Mouse (Mus musculus) T-helper 17 cell (primary cell): ENCODE measurements around the gene Cx3cr1.

Source experiments
- in situ Hi-C, 2 experiments: fragments of 300-600 bp; cut with MboI, MseI; formaldehyde crosslinking; loops; 1 replicate in 1 of 2; 2 replicates in 1 of 2; pipeline ENCODE4 v1.15.1; 2025; ENCODE audit warnings: high pct_unique_total_duplicates in 2 of 2

Cx3cr1 gene

GRCm38 (mm10) chr9:120030421-120030820 is 39.3 kb downstream of the Cx3cr1 start:
- in situ Hi-C loops = no loop called here

DNA sequence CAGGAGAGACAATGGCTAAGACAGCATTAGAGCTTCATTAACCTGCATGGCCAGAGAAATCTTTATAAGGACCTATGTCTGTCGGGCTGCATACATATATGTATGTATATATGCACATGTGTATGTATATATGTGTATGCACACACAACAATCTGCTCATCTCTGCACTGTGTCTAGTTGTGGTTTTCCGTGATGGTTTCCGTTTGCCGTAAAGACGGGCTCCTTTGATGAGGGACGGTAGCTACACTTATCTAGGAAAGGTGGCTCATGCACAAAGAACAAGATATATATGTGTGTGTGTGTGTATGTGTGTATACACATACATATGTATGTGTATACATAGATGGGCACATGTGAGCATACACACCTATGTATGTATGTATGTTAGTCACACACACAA is 39.8 kb downstream of the Cx3cr1 start:
- in situ Hi-C loops = loop anchor here (5.0 to 10.0 kb wide), 5 partner anchors 42 to 305 kb away; partner anchors contain the start of gene Ccr8 (in 1 of the 2)

- in situ Hi-C loops = loop anchor here (5.0 to 10.0 kb wide), 5 partner anchors 45 to 307 kb away; partner anchors contain the start of gene Ccr8 (in 1 of the 2)
These were observed 42.1 kb downstream of the Cx3cr1 start for GRCm38 (mm10) chr9:120027401-120028151.

- in situ Hi-C loops = loop anchor here (5.0 to 10.0 kb wide), 5 partner anchors 48 to 310 kb away; partner anchors contain the start of gene Ccr8 (in 1 of the 2)
These were observed 45.1 kb downstream of the Cx3cr1 start for GRCm38 (mm10) chr9:120024625-120025024.

DNA sequence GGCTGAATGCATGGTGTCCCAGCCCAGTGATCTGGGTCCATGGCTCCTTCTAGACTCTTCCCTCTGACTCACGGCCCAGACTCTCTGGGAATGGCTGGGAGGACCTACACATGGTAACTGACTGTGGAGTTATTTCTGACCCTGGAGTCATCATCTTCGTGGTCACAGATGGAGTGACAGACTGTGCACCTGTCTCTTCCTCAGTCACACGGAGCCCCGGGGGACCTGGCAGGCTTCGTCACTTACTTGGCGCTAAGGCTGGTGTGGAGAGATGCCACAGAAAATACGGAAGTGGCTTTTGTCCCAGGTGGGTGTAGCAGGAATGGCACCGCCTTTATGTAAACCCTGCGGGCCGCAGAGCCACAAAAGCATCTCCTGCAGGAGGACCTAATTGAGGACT is 45.5 kb downstream of the Cx3cr1 start:
- in situ Hi-C loops = loop anchor here in 1 of 2 experiments (10.0 kb wide), 2 partner anchors 71 to 311 kb away; partner anchors contain the start of gene Ccr8

DNA sequence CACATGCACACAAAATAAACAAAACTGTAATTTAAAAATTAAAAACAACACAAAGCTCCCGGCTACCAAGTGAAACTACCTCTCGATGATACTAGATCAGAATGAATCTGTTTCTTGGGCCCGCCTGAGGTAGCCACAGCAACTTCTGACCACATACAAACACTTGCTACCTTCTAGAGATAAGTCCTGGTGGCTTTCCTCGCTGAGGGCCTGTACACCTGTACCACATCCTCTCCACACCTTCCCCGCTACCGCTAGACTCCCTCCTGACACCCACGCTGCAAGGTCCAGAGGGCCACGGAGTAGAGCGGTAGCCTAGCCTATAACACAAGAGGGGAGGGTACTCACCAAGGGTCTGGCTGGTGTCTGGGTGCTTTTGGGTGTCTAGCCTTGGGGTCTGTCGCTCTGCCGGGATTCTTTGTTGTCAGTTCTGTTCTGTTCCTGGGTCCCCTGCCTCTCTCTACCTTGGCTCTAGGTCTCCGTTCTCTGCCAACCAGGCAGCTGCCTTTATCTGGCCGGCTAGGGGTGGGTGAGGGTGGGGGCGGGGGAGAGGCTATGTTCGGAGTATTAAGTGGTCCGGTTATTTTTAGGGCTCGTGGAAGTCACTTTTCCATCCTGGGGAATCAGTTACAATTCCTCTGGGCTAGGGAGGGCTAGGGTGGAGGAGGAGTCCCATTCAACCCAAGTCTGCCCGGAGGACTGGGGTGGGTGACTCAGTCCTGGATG is 46.4 kb downstream of the Cx3cr1 start, which contains the start of gene Xirp1:
TSS of gene Xirp1 (minus strand) at position 513 of the 726 bp plus-strand sequence.
- in situ Hi-C loops = loop anchor here in 1 of 2 experiments (10.0 kb wide), 2 partner anchors 72 to 312 kb away; partner anchors contain the start of gene Ccr8

GRCm38 (mm10) chr9:120021164-120021563 is 48.5 kb downstream of the Cx3cr1 start:
- in situ Hi-C loops = loop anchor here in 1 of 2 experiments (10.0 kb wide), 2 partner anchors 74 to 314 kb away; partner anchors contain the start of gene Ccr8

DNA sequence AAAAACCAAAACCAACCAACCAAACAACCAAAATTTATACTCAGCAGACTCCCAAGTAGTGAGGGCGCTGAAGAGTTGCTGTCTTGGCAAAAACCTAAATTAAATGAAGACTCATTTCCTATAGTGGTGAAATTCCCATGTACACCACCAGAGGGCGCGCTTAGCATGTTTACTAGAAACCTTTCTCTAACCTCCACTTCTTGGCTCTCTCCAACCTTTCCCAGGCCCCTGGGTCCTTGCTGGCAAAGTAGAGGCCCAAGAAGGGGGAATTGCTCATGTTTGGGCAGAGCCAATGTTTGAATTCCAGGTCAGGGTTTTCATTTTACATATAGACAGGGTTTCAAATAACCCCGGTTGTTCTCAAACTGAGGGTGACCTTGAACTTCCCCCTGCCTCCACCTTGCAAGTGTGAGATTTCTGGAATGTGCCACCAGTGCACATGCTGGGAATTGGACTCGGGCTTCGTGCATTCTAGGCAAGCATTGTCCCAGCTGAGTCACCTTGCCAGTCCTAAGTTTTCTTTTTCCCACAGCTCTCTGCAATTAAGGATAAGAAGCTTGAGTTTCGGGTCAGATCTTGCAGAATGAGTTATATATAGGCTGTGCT is 49.3 kb downstream of the Cx3cr1 start:
- in situ Hi-C loops = loop anchor here in 1 of 2 experiments (10.0 kb wide), 2 partner anchors 74 to 314 kb away; partner anchors contain the start of gene Ccr8

DNA sequence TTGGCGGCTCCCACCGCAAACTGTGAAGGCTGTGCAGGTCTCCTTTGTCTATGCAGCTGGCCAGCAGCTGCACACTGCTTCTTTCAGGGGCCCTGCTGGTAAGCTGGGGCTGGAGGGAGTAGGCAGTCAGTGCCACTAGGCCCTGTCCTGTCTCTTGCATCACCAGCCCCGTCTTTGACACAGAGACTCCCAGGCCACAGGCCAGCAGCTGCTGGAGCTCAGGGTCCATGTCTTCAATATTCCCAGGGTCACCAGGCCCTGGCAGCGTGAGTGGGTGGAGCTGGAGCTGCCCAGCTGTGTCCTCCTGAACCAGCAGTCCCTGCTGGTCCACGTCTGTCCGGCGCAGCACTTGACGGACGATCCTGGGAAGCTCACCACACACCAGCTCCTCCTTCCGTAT is 52.7 kb downstream of the Cx3cr1 start:
- in situ Hi-C loops = loop anchor here in 1 of 2 experiments (10.0 kb wide), 1 partner anchor 908 kb away; the partner anchor contains the start of gene Ctnnb1

DNA sequence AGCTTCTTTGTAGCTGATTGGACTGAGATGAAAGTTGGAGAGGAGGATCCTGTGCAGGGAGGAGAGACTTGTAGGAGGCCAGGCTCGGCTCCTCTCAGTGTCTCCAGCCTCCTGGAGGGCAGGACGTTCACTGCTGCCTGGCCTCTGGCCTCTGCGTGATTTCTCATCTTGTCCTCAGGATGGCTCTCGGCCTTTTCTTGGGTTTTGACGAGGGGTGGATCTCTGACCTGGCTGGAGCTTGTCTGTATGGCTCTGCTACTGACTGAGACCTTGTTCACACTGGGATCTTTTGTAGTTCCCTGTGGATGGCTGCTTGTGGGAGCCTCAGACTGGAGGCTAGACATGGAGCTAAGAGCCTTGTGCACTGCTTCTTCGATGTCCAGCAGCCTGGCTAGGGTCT is 54.9 kb downstream of the Cx3cr1 start:
- in situ Hi-C loops = loop anchor here in 1 of 2 experiments (10.0 kb wide), 1 partner anchor 910 kb away; the partner anchor contains the start of gene Ctnnb1

DNA sequence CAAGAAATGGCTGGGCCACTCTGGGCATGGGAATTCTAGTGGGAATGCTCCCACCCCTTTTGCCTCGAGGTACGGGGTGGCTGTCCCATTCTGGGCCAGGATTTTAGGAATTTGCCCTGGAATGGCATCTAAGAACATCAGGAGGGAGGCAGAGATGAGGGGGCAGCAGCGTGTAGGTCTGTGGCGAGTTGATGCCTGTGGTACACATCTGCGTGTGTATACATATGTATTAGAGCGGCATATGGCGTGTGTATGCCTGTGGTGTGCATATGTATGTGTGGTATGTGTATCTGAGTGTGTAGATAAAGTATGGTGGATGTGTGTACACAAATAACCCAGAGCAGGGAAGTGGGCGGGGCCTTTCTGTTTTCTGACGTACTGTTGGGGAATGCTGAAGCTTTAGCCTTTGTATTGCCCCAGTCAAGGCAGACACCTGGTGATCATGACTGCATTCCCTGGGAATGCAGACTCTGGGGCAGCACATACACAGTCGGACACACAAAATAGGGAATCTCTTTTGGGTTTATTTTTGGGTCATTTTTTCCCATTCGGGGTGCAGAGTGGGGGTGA is 56.3 kb downstream of the Cx3cr1 start:
- in situ Hi-C loops = loop anchor here in 1 of 2 experiments (10.0 kb wide), 1 partner anchor 911 kb away; the partner anchor contains the start of gene Ctnnb1

GRCm38 (mm10) chr9:120012781-120013180 is 56.9 kb downstream of the Cx3cr1 start:
- in situ Hi-C loops = loop anchor here in 1 of 2 experiments (10.0 kb wide), 1 partner anchor 912 kb away; the partner anchor contains the start of gene Ctnnb1

- in situ Hi-C loops = loop anchor here in 1 of 2 experiments (10.0 kb wide), 1 partner anchor 913 kb away; the partner anchor contains the start of gene Ctnnb1
These were observed 57.5 kb downstream of the Cx3cr1 start for GRCm38 (mm10) chr9:120012161-120012560.

DNA sequence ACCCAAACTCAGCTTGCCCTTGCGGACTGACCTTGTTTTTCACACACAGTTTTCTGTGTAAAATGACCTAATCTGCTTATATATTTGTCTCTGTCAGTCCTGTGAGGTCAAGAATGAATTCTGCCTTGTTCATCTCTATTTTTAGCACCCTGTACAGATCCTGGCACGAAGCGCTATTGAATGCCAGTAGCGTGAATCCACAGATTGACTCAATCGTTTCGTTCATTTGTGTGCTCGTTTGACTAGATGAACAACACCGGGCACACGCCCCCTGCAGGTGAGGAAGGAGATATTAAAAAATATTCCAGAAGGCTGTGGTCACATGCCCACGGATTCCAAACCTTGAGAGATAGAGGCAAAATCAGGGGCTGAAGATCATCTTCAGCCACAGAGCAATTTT is 58.1 kb downstream of the Cx3cr1 start:
- in situ Hi-C loops = loop anchor here in 1 of 2 experiments (10.0 kb wide), 1 partner anchor 913 kb away; the partner anchor contains the start of gene Ctnnb1

DNA sequence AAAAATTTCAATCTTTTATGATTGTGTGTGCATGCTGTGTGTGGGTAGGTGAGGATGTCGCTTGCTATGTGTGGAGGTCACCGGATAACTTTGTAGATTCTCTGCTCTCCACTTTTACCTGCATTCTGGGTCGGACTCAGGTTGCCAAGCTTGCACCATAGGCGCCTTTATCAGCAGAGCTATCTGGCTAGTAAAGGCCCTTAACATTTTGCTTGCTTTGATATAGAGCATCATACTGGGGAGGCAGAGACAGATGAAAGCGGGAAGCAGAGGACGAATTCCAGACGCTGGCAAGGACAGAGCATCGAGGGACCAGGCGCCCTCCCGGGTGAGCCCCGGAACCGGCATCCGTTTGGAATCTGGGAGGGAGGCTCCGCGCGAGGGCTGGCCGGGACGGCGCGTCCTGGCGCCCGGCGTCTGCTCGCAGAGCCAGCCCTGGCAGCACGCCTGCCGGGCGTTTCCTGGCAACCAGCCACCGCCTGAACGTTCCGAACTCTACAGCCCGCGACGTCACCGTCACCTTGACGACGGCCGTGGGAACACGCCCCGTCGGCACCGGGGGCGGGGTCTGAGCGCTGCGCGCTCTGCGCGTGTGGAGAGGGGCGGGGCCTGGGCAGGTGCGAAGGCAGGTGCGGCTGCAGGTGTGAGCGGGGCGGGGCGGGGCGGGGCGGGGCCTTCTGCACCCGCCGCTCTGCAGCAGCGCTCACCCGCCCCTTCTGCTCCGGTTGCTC is 58.7 kb downstream of the Cx3cr1 start:
- in situ Hi-C loops = loop anchor here in 1 of 2 experiments (10.0 kb wide), 1 partner anchor 914 kb away; the partner anchor contains the start of gene Ctnnb1

- in situ Hi-C loops = loop anchor here in 1 of 2 experiments (10.0 kb wide), 1 partner anchor 915 kb away; the partner anchor contains the start of gene Ctnnb1
These were observed 59.8 kb downstream of the Cx3cr1 start for GRCm38 (mm10) chr9:120009871-120010270.

- in situ Hi-C loops = no loop called here
These were observed 60.3 kb downstream of the Cx3cr1 start for GRCm38 (mm10) chr9:120009226-120009841.

GRCm38 (mm10) chr9:120007833-120008232 is 61.8 kb downstream of the Cx3cr1 start:
- in situ Hi-C loops = no loop called here

GRCm38 (mm10) chr9:120005936-120006335 is 63.7 kb downstream of the Cx3cr1 start:
- in situ Hi-C loops = no loop called here
